Mouse (Mus musculus): Measurements from ENCODE around the gene Selp.

The Selp gene

GRCm38 (mm10) chr1:164119892-164120776, 5.1 kb downstream of the Selp start:
- 90% methylated on average over 3 of the region's 3 CpGs for WGBS

DNA sequence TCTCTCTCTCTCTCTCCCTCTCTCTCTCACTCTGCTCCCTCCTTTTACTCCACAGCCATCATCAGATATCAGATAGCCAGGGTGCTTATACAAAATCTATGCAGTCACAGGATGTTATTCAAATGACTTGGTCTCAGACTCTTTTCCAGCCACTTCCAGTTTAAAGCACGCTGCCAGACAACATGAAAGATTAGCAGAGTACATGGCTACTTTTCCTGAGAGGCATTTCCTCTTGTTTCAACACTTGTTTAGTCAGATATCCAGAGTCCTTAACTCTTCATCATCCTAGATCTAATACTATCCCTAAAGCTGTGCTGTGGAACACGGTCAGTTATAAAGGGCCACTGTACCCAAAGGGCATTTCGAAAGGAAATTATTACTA, 5.7 kb downstream of the Selp start:
- WGBS: 88% methylated on average over 3 of the region's 3 CpGs

DNA sequence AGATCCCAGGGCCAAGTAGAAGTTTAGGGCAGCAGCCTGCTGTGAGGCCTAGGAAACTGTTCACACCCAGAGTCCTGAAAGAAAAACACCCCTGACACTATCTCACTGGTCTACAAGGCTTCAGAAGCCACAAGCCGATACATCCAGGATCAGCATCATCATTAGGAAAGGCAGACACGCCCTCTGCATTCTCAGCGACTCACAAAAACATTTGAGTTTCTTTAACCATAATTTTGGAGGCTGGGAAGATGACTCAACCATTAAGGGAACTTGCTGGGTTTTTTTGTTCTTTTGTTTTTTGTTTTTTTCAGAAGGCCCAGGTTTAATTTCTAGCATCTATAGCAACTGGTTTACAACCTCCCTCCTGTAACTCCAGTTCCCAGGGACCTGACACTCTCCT, 8.8 kb downstream of the Selp start:
- 89% methylated on average over 3 of the region's 3 CpGs for WGBS

- WGBS: 85% methylated on average over 3 of the region's 3 CpGs
Observed at GRCm38 (mm10) chr1:164130013-164130412, 14.9 kb downstream of the Selp start.

GRCm38 (mm10) chr1:164132609-164133008, 17.5 kb downstream of the Selp start:
- WGBS: 78% methylated on average over 1 of the region's 1 CpGs

- 88% methylated on average over 6 of the region's 6 CpGs for WGBS
Observed at GRCm38 (mm10) chr1:164134101-164134500, 19.0 kb downstream of the Selp start.

GRCm38 (mm10) chr1:164135360-164135759, 20.3 kb downstream of the Selp start:
- WGBS: 80% methylated on average over 5 of the region's 5 CpGs

- 76% methylated on average over 11 of the region's 11 CpGs for WGBS
Observed at GRCm38 (mm10) chr1:164135960-164136359, 20.9 kb downstream of the Selp start.

GRCm38 (mm10) chr1:164136636-164137035, 21.6 kb downstream of the Selp start:
- WGBS: 78% methylated on average over 6 of the region's 6 CpGs

GRCm38 (mm10) chr1:164138365-164139130, 23.5 kb downstream of the Selp start:
- WGBS: under 1% methylated on average over 5 of the region's 5 CpGs

DNA sequence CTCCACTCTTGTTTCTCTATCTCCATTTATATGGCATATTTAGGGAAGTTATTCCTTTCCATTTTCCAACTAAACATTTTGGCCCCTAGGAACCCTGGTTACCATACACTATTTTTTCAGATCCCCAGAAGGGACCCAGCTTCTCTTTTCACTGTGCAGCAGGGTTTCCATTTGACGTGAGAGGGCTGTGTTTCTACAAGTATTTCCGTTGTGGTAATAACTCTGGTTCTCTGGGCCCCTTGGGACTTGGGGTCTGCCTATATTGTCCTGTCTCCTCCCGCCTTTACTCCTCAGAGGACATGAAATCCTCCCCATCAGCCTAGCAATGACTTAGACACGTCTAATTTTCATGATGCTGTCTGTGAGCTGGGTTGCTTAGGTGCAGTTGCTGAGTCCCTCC, 24.4 kb downstream of the Selp start:
- WGBS: 72% methylated on average over 4 of the region's 4 CpGs

GRCm38 (mm10) chr1:164149083-164149482, 34.0 kb downstream of the Selp start:
- WGBS: 95% methylated on average over 7 of the region's 7 CpGs

DNA sequence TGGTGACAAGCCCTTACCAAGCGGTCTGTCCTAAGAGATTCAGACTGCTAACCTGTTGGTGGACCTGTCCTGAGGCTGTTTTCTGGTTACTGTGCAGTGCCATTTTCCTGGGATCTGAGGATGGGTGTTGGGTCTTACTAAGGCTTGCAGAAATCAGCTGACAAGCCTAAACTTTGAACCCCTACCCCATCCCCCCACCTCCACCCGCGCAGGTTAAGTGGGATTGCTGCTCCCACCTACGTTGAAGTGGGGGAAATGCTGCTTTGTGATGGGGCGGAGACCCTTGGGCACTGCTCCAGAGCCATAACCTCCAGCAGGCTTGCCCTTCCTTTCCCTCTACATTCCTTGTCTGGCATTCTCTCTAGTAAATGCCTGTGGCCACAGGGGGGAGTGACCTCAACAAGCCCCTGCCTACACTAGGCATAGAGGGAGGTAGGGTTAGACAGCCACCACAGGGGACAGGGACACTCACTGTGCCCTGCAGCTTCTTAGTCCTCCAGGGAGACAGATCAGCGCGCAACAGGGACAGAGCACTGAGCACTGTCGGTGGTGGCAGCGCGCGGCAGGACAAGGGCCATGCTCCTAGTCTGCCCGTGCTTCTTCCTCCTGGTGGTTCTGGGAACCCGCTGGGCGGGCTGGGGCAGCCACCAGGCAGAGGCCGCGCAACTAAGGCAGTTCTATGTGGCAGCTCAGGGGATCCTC, 36.5 kb downstream of the Selp start, which contains the start of gene F5:
Gene F5 (plus strand): TSS at position 452 of the 702 bp plus-strand sequence.
- 29% methylated on average over 16 of the region's 16 CpGs for WGBS

DNA sequence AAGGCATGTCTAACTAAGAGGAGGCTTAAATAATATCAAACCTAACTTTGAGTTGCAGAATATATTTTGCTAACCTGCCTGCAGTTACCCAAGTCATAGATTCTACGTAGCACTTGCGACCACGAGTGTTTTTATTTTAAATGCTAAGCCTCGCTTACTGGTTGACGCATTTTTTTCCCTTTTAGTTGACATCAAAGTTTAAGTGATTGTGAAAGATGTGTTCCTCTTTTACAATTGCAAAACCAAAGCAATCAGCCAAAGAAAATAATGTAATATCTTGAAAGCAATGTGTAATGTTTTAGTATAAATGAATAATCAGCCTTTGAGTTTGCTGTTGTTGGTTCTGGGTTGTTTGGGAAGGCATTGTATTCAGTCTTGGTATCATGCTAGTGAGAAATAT, 37.8 kb downstream of the Selp start:
- WGBS: 91% methylated on average over 5 of the region's 5 CpGs

- WGBS: 82% methylated on average over 3 of the region's 3 CpGs
Observed at GRCm38 (mm10) chr1:164154983-164155382, 39.9 kb downstream of the Selp start.

DNA sequence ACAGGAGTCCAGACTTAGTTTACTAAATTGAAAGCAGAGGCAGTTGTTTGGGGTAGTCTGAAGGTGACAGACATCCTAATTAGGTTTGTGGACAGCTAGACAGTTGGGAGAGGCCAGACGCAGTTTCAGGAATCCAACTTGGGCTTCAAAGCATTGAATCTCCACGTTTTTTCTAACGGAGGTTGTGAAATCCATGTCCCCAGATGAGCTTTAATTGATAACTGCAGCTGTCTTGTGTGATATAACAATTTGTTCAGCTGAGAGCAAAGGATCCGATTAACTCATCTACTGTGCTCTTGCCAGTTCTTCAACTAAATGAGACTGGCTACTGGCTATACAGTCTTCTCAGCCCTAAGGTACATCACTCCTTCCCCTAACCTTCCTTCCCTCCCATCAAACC, 43.5 kb downstream of the Selp start:
- WGBS: 69% methylated on average over 4 of the region's 4 CpGs

GRCm38 (mm10) chr1:164159781-164160180, 44.7 kb downstream of the Selp start:
- 88% methylated on average over 2 of the region's 2 CpGs for WGBS

- WGBS: 76% methylated on average over 5 of the region's 5 CpGs
Observed at GRCm38 (mm10) chr1:164162745-164163144, 47.7 kb downstream of the Selp start.

DNA sequence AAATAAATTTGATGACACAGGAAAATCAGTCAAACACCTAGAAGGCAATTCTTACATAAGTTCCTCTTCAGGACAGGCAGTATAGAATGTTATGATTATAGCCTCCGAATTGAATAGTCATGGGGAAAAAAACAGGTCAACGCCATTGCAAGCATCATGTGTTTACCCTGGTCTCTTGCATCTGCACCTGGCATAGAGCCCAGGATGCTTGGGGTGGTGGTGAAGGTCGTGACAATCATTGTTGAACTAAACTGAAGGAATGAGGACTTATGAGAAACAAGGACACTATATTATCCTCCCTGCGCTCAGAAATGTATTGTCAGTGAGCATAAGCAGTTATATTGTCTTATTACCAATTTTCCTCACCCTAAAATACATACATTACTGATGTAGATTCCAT, 53.8 kb downstream of the Selp start:
- 75% methylated on average over 4 of the region's 4 CpGs for WGBS

DNA sequence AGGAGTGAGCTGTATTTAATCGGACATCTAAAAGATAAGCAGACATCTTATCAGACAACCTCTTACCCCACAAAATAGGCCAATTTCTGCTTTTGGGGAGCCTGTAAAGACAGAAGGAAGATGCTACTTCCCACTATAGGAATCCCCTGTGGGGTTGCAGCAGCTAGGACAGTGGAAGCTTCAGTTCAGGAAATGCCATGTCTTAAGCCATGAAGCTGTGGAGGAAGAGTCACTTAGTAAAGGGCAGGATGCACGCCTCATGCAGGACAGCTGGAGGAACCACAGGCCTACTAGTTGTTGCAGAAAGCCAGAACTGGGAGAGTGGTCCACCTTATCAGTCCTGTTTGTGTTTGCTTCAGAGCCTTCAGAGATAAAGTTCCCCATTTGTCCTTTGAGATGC, 55.4 kb downstream of the Selp start:
- 95% methylated on average over 2 of the region's 2 CpGs for WGBS

GRCm38 (mm10) chr1:164173145-164173544, 58.1 kb downstream of the Selp start:
- WGBS: 80% methylated on average over 4 of the region's 4 CpGs

GRCm38 (mm10) chr1:164178429-164178828, 63.4 kb downstream of the Selp start:
- WGBS: 49% methylated on average over 6 of the region's 6 CpGs

Data from cerebral cortex, adult 2 months (tissue).